Mouse (Mus musculus): ENCODE measurements around the gene Cdc20b.

DNA sequence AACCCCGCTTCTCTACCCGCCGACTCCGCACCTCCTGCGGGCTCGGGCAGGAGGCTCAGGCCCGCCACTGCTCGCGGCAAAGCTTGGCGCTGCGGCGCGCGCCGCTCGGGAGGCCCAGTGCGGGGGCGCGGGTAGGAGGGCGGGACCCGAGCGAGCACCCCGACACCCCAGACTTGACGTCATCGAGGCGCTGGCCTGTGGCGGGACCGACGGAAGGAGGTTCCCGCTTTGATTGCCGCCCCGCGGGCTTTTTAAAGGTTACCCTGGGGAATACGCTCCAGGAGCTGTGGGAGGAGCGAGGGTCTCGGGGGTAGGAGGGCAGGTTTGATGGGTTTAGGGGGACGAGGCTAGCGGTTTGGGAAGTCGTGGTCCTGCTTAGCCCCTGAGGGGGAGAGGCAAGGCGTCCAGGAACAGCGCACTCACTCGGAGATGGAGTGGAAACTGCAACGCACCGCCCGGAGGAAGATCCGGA, at the start of gene Cdc20b:
- TF ChIP-seq CTCF (IDR thresholded peaks at IDR 0.05; ENCODE audit: control insufficient read depth, insufficient read depth, low read length) (no peak), POLR2A (IDR thresholded peaks at IDR 0.05; ENCODE audit: borderline replicate concordance, control insufficient read depth, low read depth, low read length) (no peak)
